Mouse (Mus musculus): ENCODE measurements around the gene Rcc2.

Gene Rcc2

GRCm38 (mm10) chr4:140708297-140708927 lies 8.1 kb downstream of the Rcc2 start:
- DNase-seq (ENCODE audit: extremely low read depth, low read depth, low spot score): no peak

GRCm38 (mm10) chr4:140709111-140709510 lies 8.8 kb downstream of the Rcc2 start:
- DNase-seq (ENCODE audit: extremely low read depth, low read depth, low spot score): no peak

GRCm38 (mm10) chr4:140709617-140710016 lies 9.3 kb downstream of the Rcc2 start:
- DNase-seq (ENCODE audit: extremely low read depth, low read depth, low spot score): no peak

GRCm38 (mm10) chr4:140710781-140711180 lies 10.4 kb downstream of the Rcc2 start:
- DNase-seq (ENCODE audit: extremely low read depth, low read depth, low spot score): no peak

- DNase-seq (ENCODE audit: extremely low read depth, low read depth, low spot score): no peak
Measured at GRCm38 (mm10) chr4:140711360-140711759, 11.0 kb downstream of the Rcc2 start.

GRCm38 (mm10) chr4:140713480-140714365 lies 13.4 kb downstream of the Rcc2 start:
- no peak for DNase-seq (ENCODE audit: extremely low read depth, low read depth, low spot score)

- DNase-seq (ENCODE audit: extremely low read depth, low read depth, low spot score): no peak
Measured at GRCm38 (mm10) chr4:140714586-140714985, 14.2 kb downstream of the Rcc2 start.

- no peak for DNase-seq (ENCODE audit: extremely low read depth, low read depth, low spot score)
Measured at GRCm38 (mm10) chr4:140716994-140717393, 16.7 kb downstream of the Rcc2 start.

- no peak for DNase-seq (ENCODE audit: extremely low read depth, low read depth, low spot score)
Measured at GRCm38 (mm10) chr4:140718436-140718835, 18.1 kb downstream of the Rcc2 start.

GRCm38 (mm10) chr4:140720091-140720490 lies 19.8 kb downstream of the Rcc2 start:
- DNase-seq (ENCODE audit: extremely low read depth, low read depth, low spot score): no peak

GRCm38 (mm10) chr4:140721968-140722490 lies 21.7 kb downstream of the Rcc2 start:
- DNase-seq (ENCODE audit: extremely low read depth, low read depth, low spot score): no peak

- no peak for DNase-seq (ENCODE audit: extremely low read depth, low read depth, low spot score)
Measured at GRCm38 (mm10) chr4:140722710-140723109, 22.4 kb downstream of the Rcc2 start.

- no peak for DNase-seq (ENCODE audit: extremely low read depth, low read depth, low spot score)
Measured at GRCm38 (mm10) chr4:140723192-140723591, 22.9 kb downstream of the Rcc2 start.

GRCm38 (mm10) chr4:140723801-140724200 lies 23.5 kb downstream of the Rcc2 start:
- DNase-seq (ENCODE audit: extremely low read depth, low read depth, low spot score): no peak

- DNase-seq (ENCODE audit: extremely low read depth, low read depth, low spot score): no peak
Measured at GRCm38 (mm10) chr4:140724739-140725138, 24.4 kb downstream of the Rcc2 start.

- DNase-seq (ENCODE audit: extremely low read depth, low read depth, low spot score): no peak
Measured at GRCm38 (mm10) chr4:140726907-140727306, 26.6 kb downstream of the Rcc2 start.

- DNase-seq (ENCODE audit: extremely low read depth, low read depth, low spot score): no peak
Measured at GRCm38 (mm10) chr4:140731654-140732053, 31.3 kb downstream of the Rcc2 start.

GRCm38 (mm10) chr4:140732871-140733270 lies 32.5 kb downstream of the Rcc2 start:
- no peak for DNase-seq (ENCODE audit: extremely low read depth, low read depth, low spot score)

- DNase-seq (ENCODE audit: extremely low read depth, low read depth, low spot score): no peak
Measured at GRCm38 (mm10) chr4:140740655-140741054, 40.3 kb downstream of the Rcc2 start.

- DNase-seq (ENCODE audit: extremely low read depth, low read depth, low spot score): no peak
Measured at GRCm38 (mm10) chr4:140741401-140741800, 41.1 kb downstream of the Rcc2 start.

- no peak for DNase-seq (ENCODE audit: extremely low read depth, low read depth, low spot score)
Measured at GRCm38 (mm10) chr4:140742543-140742942, 42.2 kb downstream of the Rcc2 start, which contains the start of gene Padi6. Gene Padi6 (minus strand): TSS chr4:140742643.

- DNase-seq (ENCODE audit: extremely low read depth, low read depth, low spot score): no peak
Measured at GRCm38 (mm10) chr4:140743086-140743485, 42.7 kb downstream of the Rcc2 start.

Measured in fat pad, adult 2 months (tissue).